Mouse (Mus musculus): Measurements from ENCODE around the gene Tgfb1i1.

Gene Tgfb1i1

GRCm38 (mm10) chr7:128288923-128289544, 42.4 kb downstream of the Tgfb1i1 start:
- DNase-seq (ENCODE audit: extremely low spot score): peak; percentile 57

- DNase-seq (ENCODE audit: extremely low spot score): no peak
Measured at GRCm38 (mm10) chr7:128294785-128295184, 48.2 kb downstream of the Tgfb1i1 start.

GRCm38 (mm10) chr7:128296514-128296913, 49.9 kb downstream of the Tgfb1i1 start:
- DNase-seq (ENCODE audit: extremely low spot score): no peak

DNA sequence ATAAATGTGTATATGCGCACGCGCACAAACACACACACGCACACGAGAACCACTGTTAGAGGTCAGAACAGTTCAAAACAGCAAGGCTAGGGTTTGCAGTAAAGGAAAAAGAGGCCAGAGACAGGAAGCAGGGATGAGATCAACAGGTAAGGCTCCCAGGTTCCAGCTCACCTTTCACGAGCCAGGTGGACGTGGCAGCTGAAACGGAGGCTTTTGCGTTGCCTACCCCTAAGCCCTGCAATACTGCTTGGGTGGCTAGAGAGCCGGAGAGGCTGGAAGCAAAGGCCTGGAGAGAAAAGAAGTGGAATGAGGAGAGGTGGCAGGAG, 50.6 kb downstream of the Tgfb1i1 start:
- no peak for DNase-seq (ENCODE audit: extremely low spot score)

GRCm38 (mm10) chr7:128297617-128298480, 51.2 kb downstream of the Tgfb1i1 start, which contains the start of gene BC017158:
TSS of gene BC017158 (minus strand) at chr7:128298170.
- DNase-seq (ENCODE audit: extremely low spot score): peak; percentile 79

- no peak for DNase-seq (ENCODE audit: extremely low spot score)
Measured at GRCm38 (mm10) chr7:128298481-128299342, 52.1 kb downstream of the Tgfb1i1 start.

- DNase-seq (ENCODE audit: extremely low spot score): no peak
Measured at GRCm38 (mm10) chr7:128300952-128301351, 54.3 kb downstream of the Tgfb1i1 start.

DNA sequence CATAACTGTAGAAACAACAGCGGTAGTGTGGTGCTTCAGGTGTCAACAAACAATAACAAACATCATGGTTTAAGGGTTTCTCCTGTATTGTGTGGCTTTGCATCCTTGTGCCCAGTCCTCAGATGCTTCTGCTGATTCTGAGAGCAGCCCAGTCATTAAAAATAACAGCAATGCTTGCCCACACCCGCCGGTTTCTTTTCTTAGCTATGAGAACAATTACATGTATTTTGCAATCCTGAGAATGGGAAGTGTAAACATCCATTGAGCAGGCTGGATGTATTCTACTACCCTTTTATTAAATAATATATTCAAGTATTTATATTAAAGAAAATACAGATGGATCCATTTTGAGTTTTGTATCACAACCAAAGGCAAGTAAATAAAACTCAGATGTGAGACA, 55.5 kb downstream of the Tgfb1i1 start:
- no peak for DNase-seq (ENCODE audit: extremely low spot score)

- DNase-seq (ENCODE audit: extremely low spot score): no peak
Measured at GRCm38 (mm10) chr7:128304198-128304597, 57.6 kb downstream of the Tgfb1i1 start.

DNA sequence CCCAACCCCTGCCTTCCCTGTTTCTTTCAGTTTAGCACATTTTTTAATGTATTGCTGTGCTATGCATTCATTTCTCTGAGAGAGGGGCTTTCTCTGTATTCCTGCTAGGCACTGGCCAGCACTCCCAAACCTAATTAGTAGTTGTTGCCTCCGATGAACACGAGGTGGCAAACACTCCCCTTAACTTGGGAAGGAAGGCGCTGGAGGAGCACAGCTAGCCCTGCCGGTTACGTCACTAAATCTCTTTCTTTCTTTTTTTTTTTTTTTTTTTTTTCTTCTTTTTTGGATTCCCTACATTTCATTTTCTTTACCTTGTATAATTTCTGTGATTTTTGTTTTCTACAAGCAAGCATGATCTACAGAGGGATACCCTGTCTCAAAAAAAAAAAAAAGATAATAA, 58.3 kb downstream of the Tgfb1i1 start:
- DNase-seq (ENCODE audit: extremely low spot score): no peak

Measured in embryo, embryonic 9.5 days (tissue).